Mouse (Mus musculus) liver, embryonic 16.5 days (tissue): ENCODE data around the gene Utf1. TPM values are rescaled to one million over a fixed set of nuclear protein-coding genes. Genes with fewer than 3 reads are reported as not detected.
A peak's percentile ranks its signal among the peaks of the same experiment; 100 is the strongest.

Source experiments
- ATAC-seq: fragments of 200-750 bp; cut with Nextera tagmentation; 2 replicates; pipeline ENCODE4 v1.8.0; 2017; ENCODE audit warnings: low read depth, mild to moderate bottlenecking, moderate number of reproducible peaks, moderate library complexity
- H3K27ac ChIP-seq: fragments of 300-500 bp; sonication (generic); 2 replicates; pipeline ENCODE4 v1.5.1; 2014; ENCODE audit warnings: mild to moderate bottlenecking, low read length
- H3K27me3 ChIP-seq: fragments of 300-500 bp; sonication (generic); 2 replicates; pipeline ENCODE4 v1.6.1; 2014; ENCODE audit warnings: low read depth, low read length, mixed read lengths; ENCODE audit not compliant: control insufficient read depth, insufficient read depth
- H3K36me3 ChIP-seq: fragments of 300-500 bp; sonication (generic); 2 replicates; pipeline ENCODE4 v1.6.1; 2014; ENCODE audit warnings: mild to moderate bottlenecking; ENCODE audit not compliant: control insufficient read depth, insufficient read depth
- H3K4me1 ChIP-seq: fragments of 300-500 bp; sonication (generic); 2 replicates; pipeline ENCODE4 v1.6.1; 2014; ENCODE audit warnings: low read depth, low read length, mixed read lengths; ENCODE audit not compliant: control insufficient read depth
- H3K4me2 ChIP-seq: fragments of 300-500 bp; sonication (generic); 2 replicates; pipeline ENCODE4 v1.6.1; 2014; ENCODE audit warnings: low read depth, low read length, mixed read lengths
- H3K4me3 ChIP-seq: fragments of 300-500 bp; sonication (generic); 2 replicates; pipeline ENCODE4 v1.5.1; 2014; ENCODE audit warnings: low read depth, mild to moderate bottlenecking, low read length
- H3K9ac ChIP-seq: fragments of 300-500 bp; sonication (generic); 2 replicates; pipeline ENCODE4 v1.6.1; 2014; ENCODE audit warnings: low read depth, low read length
- H3K9me3 ChIP-seq: fragments of 300-500 bp; sonication (generic); replicated peaks from 2 replicates; pipeline ENCODE4 v1.6.1; 2016; ENCODE audit warnings: low read length; ENCODE audit not compliant: control insufficient read depth
- WGBS: fragments of 180-500 bp; shearing (Covaris S2); extraction: QIAGEN DNeasy Blood & Tissue Kit; methylation state at CpG from one replicate; pipeline ENCODE4 v1.1.7; 2014; ENCODE audit not compliant: insufficient replicate concordance; 5-methylcytosine and 5-hydroxymethylcytosine counted together
- polyA plus RNA-seq: library from polyadenylated mRNA; unstranded; fragments of >200 nt; fragmentation: Nextera tagmentation; extraction: Ambion mirVana; gene quantifications from 2 replicates; pipeline ENCODE4 v1.2.1, GENCODE M21; 2015

Utf1 gene
- polyA plus RNA-seq, 1 experiment from 2014 or later = not detected

DNA sequence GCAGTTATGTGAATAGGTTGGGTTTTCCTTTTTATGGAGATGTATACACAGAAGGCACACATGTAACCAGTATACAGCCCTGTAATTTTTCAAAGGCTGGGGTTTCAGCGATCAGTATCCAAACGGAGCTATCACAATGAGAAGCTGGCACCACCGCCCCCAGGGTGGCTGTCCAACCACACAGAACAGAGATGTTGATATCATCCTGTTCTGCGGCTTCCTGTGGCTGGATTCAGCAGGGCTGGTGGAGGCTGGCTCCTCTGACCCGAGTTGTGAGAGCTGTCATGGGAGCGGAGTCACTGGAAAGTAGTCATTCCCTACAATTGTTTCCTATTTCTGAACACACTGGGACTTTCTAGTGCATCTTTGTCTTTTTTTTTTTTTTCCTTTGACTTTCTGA, 38.3 kb upstream of the Utf1 start:
- ATAC-seq = no peak
- Histone ChIP-seq H3K9me3 (no peaks in the 10 kb centered on the region), H3K27ac (no peak overlapping the region), H3K36me3 (no peaks in the 10 kb centered on the region), H3K27me3 (peaks cover 3% of the 10 kb centered on the region; the same call in 1 of the 2 replicates), H3K4me2 (no peak overlapping the region), H3K4me3 (no peak overlapping the region), H3K4me1 (no peaks in the 10 kb centered on the region), H3K9ac (no peak overlapping the region)
- 8% methylated on average over 6 of the region's 6 CpGs for WGBS

- Histone ChIP-seq H3K27ac (no peak overlapping the region), H3K4me3 (no peak overlapping the region), H3K27me3 (peaks cover 3% of the 10 kb centered on the region; the same call in 1 of the 2 replicates), H3K4me1 (no peaks in the 10 kb centered on the region), H3K36me3 (no peaks in the 10 kb centered on the region), H3K9me3 (no peaks in the 10 kb centered on the region), H3K4me2 (no peak overlapping the region), H3K9ac (no peak overlapping the region)
- ATAC-seq = no peak
- WGBS = 4% methylated on average over 6 of the region's 6 CpGs
These were observed 37.9 kb upstream of the Utf1 start for GRCm38 (mm10) chr7:139905661-139906060.

DNA sequence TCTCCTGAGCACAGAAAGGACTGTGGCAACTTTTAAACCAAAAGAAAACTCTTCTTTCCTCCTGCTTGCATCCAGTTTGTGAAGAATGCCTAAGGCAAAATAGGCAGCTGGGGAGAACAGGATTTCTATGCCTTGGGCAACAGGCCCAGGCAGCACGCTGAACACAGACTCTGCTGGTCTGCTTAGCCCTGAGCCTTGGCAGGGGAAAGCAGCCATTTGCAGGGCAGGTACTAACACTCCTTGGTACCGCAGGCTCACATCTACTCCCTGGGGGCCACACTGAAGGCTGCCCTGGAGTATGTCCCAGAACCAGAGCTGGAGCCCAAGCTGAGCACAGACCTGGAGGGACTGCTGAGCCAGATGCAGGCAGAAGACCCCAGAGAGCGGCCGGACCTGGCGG, 35.4 kb upstream of the Utf1 start:
- Histone ChIP-seq H3K27me3 (peaks cover 3% of the 10 kb centered on the region; the same call in 1 of the 2 replicates), H3K9me3 (no peaks in the 10 kb centered on the region), H3K36me3 (no peaks in the 10 kb centered on the region), H3K4me3 (no peak overlapping the region), H3K4me1 (no peaks in the 10 kb centered on the region), H3K27ac (no peak overlapping the region), H3K4me2 (no peak overlapping the region), H3K9ac (no peak overlapping the region)
- WGBS = 81% methylated on average over 5 of the region's 5 CpGs
- no peak for ATAC-seq

GRCm38 (mm10) chr7:139909469-139909868, 34.1 kb upstream of the Utf1 start:
- H3K27me3 ChIP-seq = peaks cover 11% of the 10 kb centered on the region
- WGBS = 47% methylated on average over 6 of the region's 6 CpGs
- no peaks in the 10 kb centered on the region for H3K4me1 ChIP-seq
- no peaks in the 10 kb centered on the region for H3K9me3 ChIP-seq
- H3K36me3 ChIP-seq = no peaks in the 10 kb centered on the region
- no peak overlapping the region for H3K4me3 ChIP-seq
- H3K27ac ChIP-seq = no peak overlapping the region
- H3K9ac ChIP-seq = no peak overlapping the region
- ATAC-seq = 0 out of 2 replicates have a peak, but pooled peaks have one; percentile 3
- no peak overlapping the region for H3K4me2 ChIP-seq

DNA sequence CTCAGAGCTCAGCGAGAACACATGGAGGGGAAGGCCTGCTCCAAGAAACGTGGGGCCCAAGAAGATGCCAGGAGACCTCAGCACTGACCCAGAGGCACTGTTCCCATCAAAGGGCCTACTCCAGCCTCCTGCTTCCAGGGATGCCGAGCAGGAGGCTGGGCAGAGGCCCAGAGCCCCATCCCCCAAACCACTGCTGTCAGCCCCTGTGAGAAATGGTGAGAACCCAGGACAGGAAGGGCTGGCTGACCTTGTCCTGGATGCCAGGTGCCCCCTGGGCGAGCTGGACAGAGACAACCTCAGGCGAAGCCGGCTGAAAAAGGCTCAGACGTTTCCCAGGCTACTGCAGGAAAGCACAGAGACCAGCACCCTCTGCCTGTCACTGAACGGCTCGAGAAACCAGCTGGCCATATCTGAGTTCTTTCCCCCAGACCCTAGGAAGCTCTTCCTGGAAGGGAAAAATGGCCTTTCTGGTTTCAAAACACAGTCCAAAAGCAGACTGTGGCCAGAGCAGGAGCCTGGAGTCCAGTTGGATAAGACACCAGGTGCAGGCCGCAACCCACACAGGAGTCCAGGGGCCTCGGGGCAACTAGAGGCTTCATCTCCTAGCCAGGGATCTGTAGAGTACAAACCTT, 33.3 kb upstream of the Utf1 start:
- Histone ChIP-seq H3K4me3 (no peak overlapping the region), H3K9me3 (no peaks in the 10 kb centered on the region), H3K4me2 (no peak overlapping the region), H3K27me3 (peaks cover 11% of the 10 kb centered on the region), H3K4me1 (no peaks in the 10 kb centered on the region), H3K36me3 (no peaks in the 10 kb centered on the region), H3K9ac (no peak overlapping the region), H3K27ac (no peak overlapping the region)
- ATAC-seq = no peak
- 43% methylated on average over 11 of the region's 11 CpGs for WGBS

GRCm38 (mm10) chr7:139914141-139915047, 29.2 kb upstream of the Utf1 start:
- Histone ChIP-seq H3K9ac (no peak overlapping the region), H3K36me3 (no peaks in the 10 kb centered on the region), H3K4me2 (peak overlapping the region; percentile 53), H3K27ac (no peak overlapping the region), H3K4me3 (peak overlapping the region; percentile 20; the same call in 1 of the 2 replicates), H3K27me3 (peaks cover 8% of the 10 kb centered on the region), H3K4me1 (no peaks in the 10 kb centered on the region), H3K9me3 (no peaks in the 10 kb centered on the region)
- ATAC-seq = peak; percentile 68
- WGBS = 11% methylated on average over 29 of the region's 29 CpGs

DNA sequence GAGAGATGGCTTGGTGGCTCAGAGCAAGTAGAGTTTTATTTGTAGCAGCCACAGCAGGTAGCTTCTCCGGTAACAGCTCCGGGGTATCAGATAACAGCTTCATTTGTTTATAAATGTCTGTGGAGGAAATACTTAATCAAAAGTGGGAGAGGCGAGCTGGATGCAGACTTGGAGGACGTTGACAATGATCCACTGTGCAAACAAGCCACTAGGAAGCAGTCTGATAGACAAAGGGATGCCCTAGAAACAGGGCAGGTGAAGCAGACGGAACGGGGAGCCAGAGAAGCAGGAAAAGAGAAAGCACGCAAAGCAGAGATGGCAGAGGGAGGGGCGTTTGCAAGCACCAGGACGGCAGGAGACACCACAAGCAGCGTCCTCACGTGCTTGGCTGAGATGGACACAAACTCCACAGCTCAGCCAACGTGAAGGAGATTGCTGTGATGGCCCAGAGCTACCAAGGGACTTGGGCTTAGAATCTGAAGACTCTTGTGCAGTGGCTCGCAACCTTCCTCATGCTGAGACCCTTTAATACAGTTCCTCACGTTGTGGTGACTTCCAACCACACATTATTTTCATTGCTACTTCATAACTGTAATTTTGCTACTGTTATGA, 27.8 kb upstream of the Utf1 start:
- Histone ChIP-seq H3K4me1 (no peaks in the 10 kb centered on the region), H3K9me3 (no peaks in the 10 kb centered on the region), H3K27me3 (peaks cover 8% of the 10 kb centered on the region), H3K36me3 (no peaks in the 10 kb centered on the region), H3K4me2 (no peak overlapping the region), H3K4me3 (no peak overlapping the region), H3K27ac (no peak overlapping the region), H3K9ac (no peak overlapping the region)
- 10% methylated on average over 14 of the region's 14 CpGs for WGBS
- ATAC-seq = no peak

DNA sequence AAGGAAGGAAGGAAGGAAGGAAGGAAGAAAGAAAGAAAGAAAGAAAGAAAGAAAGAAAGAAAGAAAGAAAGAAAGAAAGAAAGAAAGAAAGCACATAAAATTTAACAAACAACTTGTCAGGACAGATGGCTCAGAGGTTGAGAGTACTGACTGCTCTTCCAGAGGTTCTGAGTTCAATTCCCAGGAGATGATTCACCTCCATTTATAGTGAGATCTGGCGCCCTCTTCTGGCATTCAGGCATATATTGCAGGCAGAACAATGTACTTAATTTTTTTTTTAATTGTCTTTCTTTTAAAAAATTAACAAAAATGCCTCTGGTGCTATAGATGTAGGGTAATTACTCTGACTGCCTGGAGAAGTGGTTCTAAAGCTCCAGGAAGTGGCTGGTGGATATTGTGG, 27.2 kb upstream of the Utf1 start:
- Histone ChIP-seq H3K4me1 (no peaks in the 10 kb centered on the region), H3K9me3 (no peaks in the 10 kb centered on the region), H3K4me2 (no peak overlapping the region), H3K27me3 (peaks cover 8% of the 10 kb centered on the region), H3K9ac (no peak overlapping the region), H3K27ac (no peak overlapping the region), H3K36me3 (no peaks in the 10 kb centered on the region), H3K4me3 (no peak overlapping the region)
- ATAC-seq = no peak
- 0% methylated on average over 1 of the region's 1 CpGs for WGBS

DNA sequence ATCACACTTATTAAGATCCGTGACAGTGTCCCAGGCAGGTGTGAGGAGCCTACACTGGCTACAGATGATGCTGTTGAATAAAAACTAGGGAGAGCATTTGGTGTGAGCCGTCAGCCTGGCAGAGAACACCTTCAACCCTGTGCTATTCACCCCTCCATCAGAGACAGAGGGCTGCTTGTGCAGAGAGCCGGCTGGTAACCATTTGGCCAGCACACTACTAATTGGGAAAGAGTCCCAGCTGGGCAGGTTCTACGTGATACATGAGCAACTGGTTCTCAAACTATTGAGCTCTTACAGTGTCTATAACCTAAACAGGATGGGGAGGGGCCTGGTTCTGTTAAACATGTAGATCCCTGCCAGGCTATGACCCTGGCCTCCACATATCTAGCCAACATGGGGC, 25.3 kb upstream of the Utf1 start:
- no peak overlapping the region for H3K9ac ChIP-seq
- 59% methylated on average over 4 of the region's 4 CpGs for WGBS
- no peaks in the 10 kb centered on the region for H3K9me3 ChIP-seq
- no peak overlapping the region for H3K27ac ChIP-seq
- peaks cover 8% of the 10 kb centered on the region for H3K27me3 ChIP-seq
- no peaks in the 10 kb centered on the region for H3K36me3 ChIP-seq
- no peak overlapping the region for H3K4me2 ChIP-seq
- no peak overlapping the region for H3K4me3 ChIP-seq
- no peaks in the 10 kb centered on the region for H3K4me1 ChIP-seq
- ATAC-seq = no peak
